ENCODE assay signal across 9 mouse cellular contexts in genomic region chr4:150625425-150625824, GRCm38 (mm10). TPM values are rescaled to one million over a fixed set of nuclear protein-coding genes. Genes with fewer than 3 reads are reported as not detected.
DNase-seq lines count a peak whose midpoint lies in the region; ATAC-seq and TF ChIP-seq lines count a peak whose summit lies in the region.
"Had no signal": no experiment of that assay in that cellular context is flagged by ENCODE, and none has a peak within 500 bp of the region (broad histone marks: within the 10 kb centered on the region; RNA-seq: fewer than 3 reads in every experiment).

No protein-coding gene starts in this region.

- H3K27me3 ChIP-seq in intestine, embryonic 16.5 days (replicated peaks; ENCODE audit: control insufficient read depth, insufficient read depth, low read length) = no peaks in the 10 kb centered on the region
- H3K27me3 ChIP-seq in stomach, embryonic 15.5 days (replicated peaks) = no peaks in the 10 kb centered on the region
- H3K27me3 ChIP-seq: embryonic facial prominence, embryonic 13.5 days had no signal

- peak; percentile 55 to 63 for DNase-seq in urinary bladder, adult 18-20 months (ENCODE audit: low spot score in 2 of 2)
- DNase-seq in urinary bladder, postnatal 10 days (ENCODE audit: low spot score) = no peak
- DNase-seq in cerebellum, adult 9-10 months = peak; percentile 83
- peak; percentile 80 for DNase-seq in gastrocnemius, adult 2 months
- DNase-seq in liver = peak; percentile 72

- no peaks in the 10 kb centered on the region; the same call in 1 of the 2 replicates for H3K4me1 ChIP-seq in intestine, embryonic 16.5 days (ENCODE audit: control insufficient read depth, insufficient read depth, low read length)
- H3K4me1 ChIP-seq in stomach, embryonic 15.5 days = peaks cover 4% of the 10 kb centered on the region; the same call in 1 of the 2 replicates
- H3K4me1 ChIP-seq: embryonic facial prominence, embryonic 13.5 days had no signal

- H3K27ac ChIP-seq in gastrocnemius, adult 2 months = no peak overlapping the region
- no peak overlapping the region for H3K27ac ChIP-seq in intestine, embryonic 16.5 days (ENCODE audit: low read length)
- no peak overlapping the region for H3K27ac ChIP-seq in stomach, embryonic 15.5 days
- H3K27ac ChIP-seq: embryonic facial prominence, embryonic 13.5 days had no signal

- peaks cover 4% of the 10 kb centered on the region for H3K36me3 ChIP-seq in intestine, embryonic 16.5 days (ENCODE audit: control insufficient read depth, insufficient read depth, low read length)
- H3K36me3 ChIP-seq in stomach, embryonic 15.5 days = peaks cover 9% of the 10 kb centered on the region; the same call in 1 of the 2 replicates

- 19% methylated on average over 1 of the region's 1 CpGs for WGBS in intestine, embryonic 16.5 days
- whole genome bisulfite sequencing in stomach, embryonic 15.5 days = 30% methylated on average over 1 of the region's 1 CpGs

- H3K9me3 ChIP-seq in intestine, embryonic 16.5 days (ENCODE audit: control insufficient read depth, low read length) = no peaks in the 10 kb centered on the region
- no peaks in the 10 kb centered on the region for H3K9me3 ChIP-seq in stomach, embryonic 15.5 days
- H3K9me3 ChIP-seq: embryonic facial prominence, embryonic 13.5 days had no signal

- intact Hi-C loops in gastrocnemius, adult 2 months (cut with DNase I) = loop anchor here (5.0 kb wide), 1 partner anchor 278 kb away; no protein-coding TSS in a partner anchor

- H3K9ac ChIP-seq in intestine, embryonic 16.5 days (ENCODE audit: low read depth, low read length) = no peak overlapping the region
- H3K9ac ChIP-seq in stomach, embryonic 15.5 days = no peak overlapping the region
- H3K9ac ChIP-seq: embryonic facial prominence, embryonic 13.5 days had no signal

- H3K4me2 ChIP-seq in intestine, embryonic 16.5 days (ENCODE audit: low read depth, low read length) = no peak overlapping the region
- H3K4me2 ChIP-seq in stomach, embryonic 15.5 days = no peak overlapping the region
- H3K4me2 ChIP-seq: embryonic facial prominence, embryonic 13.5 days had no signal

- TF ChIP-seq CTCF in gastrocnemius, adult 2 months (IDR thresholded peaks at IDR 0.05) = peak; percentile 86

- H3K4me3 ChIP-seq in gastrocnemius, adult 2 months = no peak overlapping the region
- H3K4me3 ChIP-seq in intestine, embryonic 16.5 days (ENCODE audit: low read length) = no peak overlapping the region
- no peak overlapping the region for H3K4me3 ChIP-seq in stomach, embryonic 15.5 days (replicated peaks)
- H3K4me3 ChIP-seq: embryonic facial prominence, embryonic 13.5 days had no signal

- ATAC-seq in intestine, embryonic 16.5 days = peak; percentile 75
- peak; percentile 53; the same call in 1 of the 2 replicates for ATAC-seq in monocyte, adult 5-6 weeks (replicated peaks; ENCODE audit: insufficient number of reproducible peaks, low FRiP score, low TSS enrichment, poor library complexity, severe bottlenecking)
- peak; percentile 57; the same call in 1 of the 2 replicates for ATAC-seq in stomach, embryonic 15.5 days (ENCODE audit: insufficient read depth, low FRiP score, low read depth)

RNA-seq across cellular contexts. Expression of gene Slc45a1, which starts 26.5 kb away (rescaled TPM):
- not detected for total RNA-seq in gastrocnemius, adult 2 months (2021)
- 0.93 and 1.0 TPM in 2 replicates for polyA plus RNA-seq in intestine, embryonic 16.5 days (2015; fragmentation: Nextera tagmentation; extraction: Ambion mirVana)
- total RNA-seq in monocyte, adult 5-6 weeks (2017) = not detected in 3 replicates
- polyA plus RNA-seq in stomach, embryonic 15.5 days (2015; fragmentation: Nextera tagmentation; extraction: Ambion mirVana) = 0.85 and 1.0 TPM in 2 replicates
